Mouse (Mus musculus) CH12.LX (cell line): ENCODE measurements around the gene Tlr2. TPM values are rescaled to one million over a fixed set of nuclear protein-coding genes. Genes with fewer than 3 reads are reported as not detected.

Experiments used
- DNase-seq: peaks from one replicate; pipeline ENCODE4 v3.0.0-alpha.2; 2013; ENCODE audit errors: extremely low read depth
- H3K27ac ChIP-seq: 2 replicates; pipeline ENCODE4 v1.5.1; 2012; ENCODE audit warnings: low read depth, mild to moderate bottlenecking, control low read depth, moderate library complexity; ENCODE audit not compliant: insufficient read depth
- H3K27me3 ChIP-seq: replicated peaks from 2 replicates; pipeline ENCODE3; 2012; ENCODE audit warnings: inconsistent platforms
- H3K36me3 ChIP-seq, 2 experiments: replicated peaks in 1 of 2; 2 replicates each; pipeline versions ENCODE3 to v1.6.1; 2012; ENCODE audit warnings: inconsistent platforms in 1 of 2, low read length in 1 of 2, mild to moderate bottlenecking in 1 of 2, mixed read lengths in 1 of 2, moderate library complexity in 1 of 2; ENCODE audit not compliant: control insufficient read depth in 1 of 2, insufficient read depth in 1 of 2
- H3K4me1 ChIP-seq, 2 experiments: 2 replicates each; pipeline ENCODE4 v1.6.1; 2012; ENCODE audit warnings: inconsistent platforms in 1 of 2, moderate library complexity in 1 of 2; ENCODE audit not compliant: insufficient read depth in 2 of 2, control insufficient read depth in 1 of 2
- H3K4me2 ChIP-seq: 2 replicates; pipeline ENCODE4 v1.6.1; 2012; ENCODE audit warnings: low read depth, mild to moderate bottlenecking, control low read depth; ENCODE audit not compliant: poor library complexity, insufficient read depth, severe bottlenecking
- H3K4me3 ChIP-seq, 3 experiments: fragments of 150-350 bp in 1 of 3; sonication (generic) in 1 of 3; replicated peaks in 1 of 3; 2 replicates each; pipeline versions ENCODE3 to v1.5.1; 2011 to 2012; ENCODE audit warnings: low read depth in 2 of 3, low read length in 2 of 3, mild to moderate bottlenecking in 2 of 3, moderate library complexity in 2 of 3, control low read depth in 1 of 3, improper control_type of control experiment in 1 of 3, inconsistent platforms in 1 of 3, mixed read lengths in 1 of 3; ENCODE audit not compliant: poor library complexity in 1 of 3
- H3K79me2 ChIP-seq: replicated peaks from 2 replicates; pipeline ENCODE4 v1.6.1; 2012; ENCODE audit warnings: mild to moderate bottlenecking, moderate library complexity; ENCODE audit not compliant: control insufficient read depth, poor library complexity, insufficient read depth, severe bottlenecking; ENCODE audit errors: extremely low read depth
- H3K9ac ChIP-seq: 2 replicates; pipeline ENCODE4 v1.6.1; 2012; ENCODE audit warnings: low read depth, mild to moderate bottlenecking, control low read depth, moderate library complexity; ENCODE audit not compliant: insufficient read depth
- H3K9me3 ChIP-seq: replicated peaks from 2 replicates; pipeline ENCODE3; 2012; ENCODE audit warnings: low read length, inconsistent platforms, mixed read lengths
- BHLHE40 ChIP-seq: IDR thresholded peaks from 2 replicates; pipeline ENCODE4 v1.6.1; 2011; ENCODE audit warnings: mild to moderate bottlenecking, low read depth, low read length, improper control_type of control experiment
- CHD2 ChIP-seq: IDR thresholded peaks from 2 replicates; pipeline ENCODE4 v1.6.1; 2011; ENCODE audit warnings: low read length, improper control_type of control experiment
- CTCF ChIP-seq, 2 experiments: IDR thresholded peaks in 1 of 2; conservative IDR thresholded peaks in 1 of 2; 2 replicates each; pipeline ENCODE4 v1.5.1; 2011 to 2012; ENCODE audit warnings: low read depth in 2 of 2, low read length in 2 of 2, improper control_type of control experiment in 1 of 2, inconsistent platforms in 1 of 2, mild to moderate bottlenecking in 1 of 2, moderate library complexity in 1 of 2
- ELF1 ChIP-seq: IDR thresholded peaks from 2 replicates; pipeline ENCODE4 v1.6.1; 2014; ENCODE audit warnings: low read depth, mild to moderate bottlenecking, inconsistent platforms, low read length, improper control_type of control experiment
- EP300 ChIP-seq: IDR thresholded peaks from 2 replicates; pipeline ENCODE4 v1.6.1; 2011; ENCODE audit warnings: low read length, improper control_type of control experiment
- GABPA ChIP-seq: IDR thresholded peaks from 2 replicates; pipeline ENCODE4 v1.6.1; 2012; ENCODE audit warnings: low read depth, low read length, improper control_type of control experiment, inconsistent platforms; ENCODE audit not compliant: insufficient replicate concordance
- KAT2A ChIP-seq: IDR thresholded peaks from 2 replicates; pipeline ENCODE4 v1.6.1; 2012; ENCODE audit warnings: low read length, improper control_type of control experiment, inconsistent platforms; ENCODE audit not compliant: insufficient replicate concordance
- MAZ ChIP-seq: IDR thresholded peaks from 2 replicates; pipeline ENCODE4 v1.6.1; 2012; ENCODE audit warnings: low read depth, mild to moderate bottlenecking, inconsistent platforms, low read length, improper control_type of control experiment, moderate library complexity
- MYC ChIP-seq: IDR thresholded peaks from 2 replicates; pipeline ENCODE4 v1.6.1; 2011; ENCODE audit warnings: low read depth, mild to moderate bottlenecking, improper control_type of control experiment, low read length
- POLR2A ChIP-seq: IDR thresholded peaks from 2 replicates; pipeline ENCODE4 v1.6.1; 2011; ENCODE audit warnings: low read depth, mild to moderate bottlenecking, improper control_type of control experiment, low read length
- POLR2AphosphoS2 ChIP-seq: IDR thresholded peaks from 2 replicates; pipeline ENCODE4 v1.6.1; 2011; ENCODE audit warnings: low read depth, low read length, improper control_type of control experiment
- TBP ChIP-seq: conservative IDR thresholded peaks from 2 replicates; pipeline ENCODE4 v1.6.1; 2011; ENCODE audit warnings: low read depth, low read length, improper control_type of control experiment
- UBTF ChIP-seq: IDR thresholded peaks from 2 replicates; pipeline ENCODE4 v1.6.1; 2012; ENCODE audit warnings: low read depth, mild to moderate bottlenecking, inconsistent platforms, low read length, improper control_type of control experiment, moderate library complexity
- USF1 ChIP-seq: IDR thresholded peaks from 2 replicates; pipeline ENCODE4 v1.6.1; 2014; ENCODE audit warnings: low read depth, mild to moderate bottlenecking, inconsistent platforms, low read length, improper control_type of control experiment
- ZC3H11A ChIP-seq: IDR thresholded peaks from 2 replicates; pipeline ENCODE4 v1.6.1; 2012; ENCODE audit warnings: low read depth, mild to moderate bottlenecking, inconsistent platforms, low read length, improper control_type of control experiment
- ZMIZ1 ChIP-seq: IDR thresholded peaks from 2 replicates; pipeline ENCODE4 v1.6.1; 2012; ENCODE audit warnings: low read depth, mild to moderate bottlenecking, inconsistent platforms, low read length, improper control_type of control experiment
- dilution Hi-C: fragments of 300-500 bp; cut with MboI; formaldehyde crosslinking; loops from 2 replicates; pipeline ENCODE4 v1.14.3; 2020; ENCODE audit warnings: low sequenced_read_pairs; ENCODE audit not compliant: extremely low pct_unique_long_range_greater_than_20kb, extremely low pct_ligation_motif_present
- in situ Hi-C: fragments of 300-500 bp; cut with MboI; formaldehyde crosslinking; loops from 3 replicates; pipeline ENCODE4 v1.14.3; 2019; ENCODE audit warnings: low sequenced_read_pairs, low pct_ligation_motif_present, low pct_unique_long_range_greater_than_20kb, mixed read lengths
- polyA plus RNA-seq: library from polyadenylated mRNA; unstranded; fragments of >175 nt; gene quantifications from 2 replicates; pipeline ENCODE4 v1.2.1, GENCODE M21; 2012; ENCODE audit warnings: low read depth; ENCODE audit not compliant: insufficient read length
- total RNA-seq, 2 experiments: library from RNA; depleted of rRNA; stranded (reverse); fragments of 300-350 nt in 1 of 2; fragments of >200 nt in 1 of 2; gene quantifications; 2 replicates each; pipeline ENCODE4 v1.2.3; 2012 to 2014

Tlr2 gene
- total and polyA plus RNA-seq, 3 experiments: 8.8 to 19.9 (median 19.6) TPM

- TF ChIP-seq ZC3H11A: no peak
- no peak for TF ChIP-seq GABPA
- TF ChIP-seq EP300: no peak
- no peak for TF ChIP-seq POLR2AphosphoS2
- TF ChIP-seq CTCF (conservative IDR thresholded peaks at IDR 0.05 in 1 of 2, IDR thresholded peaks at IDR 0.05 in 1 of 2; ENCODE audit: low read depth in 2 of 2, low read length in 2 of 2): no peak
- TF ChIP-seq BHLHE40: no peak
- no peak for TF ChIP-seq USF1
- no peak for TF ChIP-seq POLR2A
- TF ChIP-seq MYC: no peak
- no peak for TF ChIP-seq CHD2
- no peak for TF ChIP-seq ELF1
- no peak for TF ChIP-seq ZMIZ1
- TF ChIP-seq MAZ: no peak
- TF ChIP-seq KAT2A: no peak
- no peak for TF ChIP-seq TBP
- TF ChIP-seq UBTF: no peak
- in situ Hi-C loops (no loop called here), dilution Hi-C loops (no loop called here)
- Histone ChIP-seq H3K4me2 (no peak overlapping the region), H3K27ac (no peak overlapping the region), H3K4me3 (no peak overlapping the region), H3K9ac (no peak overlapping the region), H3K9me3 (peaks cover 5% of the 10 kb centered on the region), H3K79me2 (no peaks in the 10 kb centered on the region), H3K27me3 (peaks cover 2% of the 10 kb centered on the region), H3K4me1 (peaks cover 15 to 42% of the 10 kb centered on the region in 2 experiments), H3K36me3 (no peaks in the 10 kb centered on the region)
- no peak for DNase-seq
Measured at GRCm38 (mm10) chr3:83787086-83787485, 54.5 kb downstream of the Tlr2 start.

Other genes with a start within 250 kb of the Tlr2 start
- 0.17 TPM in 2 replicates for gene Sfrp2, start 75.4 kb downstream of the Tlr2 start, total RNA-seq (2012; rRNA removed)
- 0.17 TPM in 1 of 2 replicates, not detected in the other for gene Sfrp2, start 75.4 kb downstream of the Tlr2 start, total RNA-seq (2014; rRNA removed)
- gene Sfrp2, start 75.4 kb downstream of the Tlr2 start, polyA plus RNA-seq: 0.23 TPM in 1 of 2 replicates, not detected in the other
- gene Tmem131l, start 198.4 kb upstream of the Tlr2 start, total RNA-seq (2012; rRNA removed): 28.7 and 37.1 TPM in 2 replicates
- 29.4 and 32.7 TPM in 2 replicates for gene Tmem131l, start 198.4 kb upstream of the Tlr2 start, total RNA-seq (2014; rRNA removed)
- gene Tmem131l, start 198.4 kb upstream of the Tlr2 start, polyA plus RNA-seq: 78.5 and 89.7 TPM in 2 replicates